Mouse (Mus musculus) kidney, adult 10 weeks (tissue): Measurements from ENCODE around the gene S100a2. TPM values are rescaled to one million over a fixed set of nuclear protein-coding genes. Genes with fewer than 3 reads are reported as not detected.

Experiments used
- polyA plus RNA-seq: library from polyadenylated mRNA; stranded (reverse); fragments of 350-450 nt; fragmentation: Illumina TruSeq; extraction: RNeasy Lipid Tissue Mini Kit (QIAGEN cat#74804); gene quantifications from one replicate; pipeline ENCODE4 v1.2.3, GENCODE M21; 2014; ENCODE audit warnings: low read depth, low replicate concordance

S100a2 gene
- not detected for polyA plus RNA-seq

GRCm38 (mm10) chr3:90589947-90590346 is at the start of gene S100a2:
TSS of gene S100a2 (plus strand) at chr3:90590247.

DNA sequence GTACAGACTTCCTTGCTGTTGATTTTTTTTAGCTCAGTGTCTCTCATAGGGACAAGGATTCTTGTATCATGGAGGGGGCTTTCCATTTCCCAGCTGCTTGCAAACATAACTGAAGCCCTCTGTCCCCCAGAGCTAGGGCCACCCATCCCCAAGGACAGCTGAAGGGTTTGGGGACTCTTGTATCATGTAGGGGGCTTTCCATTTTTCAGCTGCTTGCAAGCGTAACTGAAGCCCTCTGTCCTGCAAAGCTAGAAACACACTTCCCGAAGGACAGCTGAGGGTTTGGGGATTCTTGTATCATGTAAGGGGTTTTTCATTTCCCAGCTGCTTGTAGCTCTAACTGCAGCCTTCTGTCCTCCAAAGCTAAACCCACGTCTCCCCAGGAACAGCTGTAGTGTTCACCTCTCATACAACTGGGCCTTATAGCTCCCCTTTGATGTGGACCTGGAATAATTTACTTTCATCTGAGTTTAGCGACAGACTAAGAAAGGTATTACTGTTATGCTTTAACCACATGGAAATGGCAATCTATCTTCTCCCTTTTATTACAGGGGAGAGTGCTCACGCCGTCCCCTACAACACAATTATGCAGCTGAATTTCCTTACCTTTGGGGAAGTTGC is 29.9 kb upstream of the S100a2 start, which contains the start of gene S100a3:
Gene S100a3 (plus strand): TSS at position 571 of the 621 bp plus-strand sequence.

GRCm38 (mm10) chr3:90601486-90602110 is 11.6 kb downstream of the S100a2 start, which contains the start of gene Gm42674:
TSS of gene Gm42674 (plus strand) at chr3:90601904.

GRCm38 (mm10) chr3:90603623-90604022 is 13.6 kb downstream of the S100a2 start, which contains the start of gene S100a4:
TSS of gene S100a4 (plus strand) at chr3:90603771.

DNA sequence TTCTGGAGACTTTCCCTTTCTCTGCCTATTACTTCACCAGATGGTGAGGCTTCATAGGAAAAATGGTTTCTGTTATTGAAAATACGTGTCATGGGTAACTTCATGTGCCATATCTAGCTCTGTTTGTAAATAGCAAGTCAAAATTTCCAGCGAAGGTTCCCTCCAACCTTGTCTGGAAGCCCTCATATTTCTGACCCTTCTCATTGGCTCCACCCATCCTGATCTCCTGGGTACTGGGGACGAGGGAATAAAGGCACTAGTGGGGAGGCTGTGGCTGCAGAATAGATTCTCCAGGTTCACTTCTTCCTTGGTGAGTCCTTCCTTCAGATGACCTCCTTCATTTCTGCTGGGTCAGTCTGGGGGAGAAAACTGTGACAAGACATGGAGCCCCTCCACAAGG is 18.2 kb downstream of the S100a2 start, which contains the start of gene S100a5:
Gene S100a5 (plus strand): TSS at position 301 of the 400 bp plus-strand sequence.

DNA sequence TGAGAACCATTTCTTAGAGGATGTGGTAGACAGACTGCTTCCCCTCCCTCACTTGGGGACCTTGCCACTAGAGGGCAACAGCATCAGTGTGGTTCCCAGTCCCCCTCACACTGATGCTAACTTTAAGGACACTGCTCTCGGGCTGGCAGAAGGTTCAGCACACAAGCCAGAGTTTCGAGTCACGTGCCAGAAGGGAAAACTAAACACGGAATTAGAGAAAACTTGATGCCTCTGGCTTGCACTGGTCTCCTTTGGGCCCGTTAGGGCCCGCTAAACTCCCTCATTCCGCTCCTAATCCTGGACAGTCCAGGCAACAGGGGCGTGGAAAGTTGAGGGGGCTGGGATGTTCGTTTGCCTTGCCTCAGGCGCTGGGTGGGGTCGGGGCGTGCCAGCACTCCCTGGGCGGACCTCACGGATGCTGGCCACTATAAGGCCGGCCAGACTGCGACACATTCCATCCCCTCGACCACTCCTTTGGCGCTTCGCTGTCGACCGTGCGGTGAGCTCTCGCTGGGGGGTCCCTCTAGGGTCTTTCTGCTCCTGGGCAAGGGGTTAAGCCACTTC is 22.8 kb downstream of the S100a2 start, which contains the start of gene S100a6:
Gene S100a6 (plus strand): TSS at position 155 of the 564 bp plus-strand sequence.

Other genes starting within 250 kb of the S100a2 start
- gene Slc27a3, start 200.3 kb upstream of the S100a2 start, polyA plus RNA-seq, result not detected
- gene Ints3, start 156.6 kb upstream of the S100a2 start, polyA plus RNA-seq, result 10.3 TPM
- gene Npr1, start 124.4 kb upstream of the S100a2 start, polyA plus RNA-seq, result 16.3 TPM
- 49.2 TPM for gene Ilf2, start 114.1 kb upstream of the S100a2 start, polyA plus RNA-seq
- 60.7 TPM for gene Snapin, start 99.2 kb upstream of the S100a2 start, polyA plus RNA-seq
- gene Chtop, start 80.7 kb upstream of the S100a2 start, polyA plus RNA-seq, result 113 TPM
- gene S100a1, start 75.9 kb upstream of the S100a2 start, polyA plus RNA-seq, result 244 TPM
- gene S100a13, start 75.8 kb upstream of the S100a2 start, polyA plus RNA-seq, result 9.5 TPM
- gene S100a14, start 63.4 kb upstream of the S100a2 start, polyA plus RNA-seq, result not detected
- 42.3 TPM for gene S100a16, start 53.0 kb upstream of the S100a2 start, polyA plus RNA-seq
- not detected for gene S100a3, start 29.7 kb upstream of the S100a2 start, polyA plus RNA-seq
- not detected for gene Gm42674, start 11.7 kb downstream of the S100a2 start, polyA plus RNA-seq
- gene S100a4, start 13.5 kb downstream of the S100a2 start, polyA plus RNA-seq, result 4.2 TPM
- not detected for gene S100a5, start 18.3 kb downstream of the S100a2 start, polyA plus RNA-seq
- gene S100a6, start 22.6 kb downstream of the S100a2 start, polyA plus RNA-seq, result 28.2 TPM
- gene S100a7a, start 63.8 kb downstream of the S100a2 start, polyA plus RNA-seq, result not detected
- gene S100a8, start 78.7 kb downstream of the S100a2 start, polyA plus RNA-seq, result 2.2 TPM
- gene S100a9, start 105.5 kb downstream of the S100a2 start, polyA plus RNA-seq, result not detected
- not detected for gene Pglyrp4, start 136.7 kb downstream of the S100a2 start, polyA plus RNA-seq
- gene Gm5849, start 187.6 kb downstream of the S100a2 start, polyA plus RNA-seq, result not detected